Mouse (Mus musculus): Measurements from ENCODE around the gene Ppm1b. TPM values are rescaled to one million over a fixed set of nuclear protein-coding genes. Genes with fewer than 3 reads are reported as not detected.

Ppm1b gene
- polyA plus RNA-seq, 1 experiment from 2014 or later: 36.9 TPM

DNA sequence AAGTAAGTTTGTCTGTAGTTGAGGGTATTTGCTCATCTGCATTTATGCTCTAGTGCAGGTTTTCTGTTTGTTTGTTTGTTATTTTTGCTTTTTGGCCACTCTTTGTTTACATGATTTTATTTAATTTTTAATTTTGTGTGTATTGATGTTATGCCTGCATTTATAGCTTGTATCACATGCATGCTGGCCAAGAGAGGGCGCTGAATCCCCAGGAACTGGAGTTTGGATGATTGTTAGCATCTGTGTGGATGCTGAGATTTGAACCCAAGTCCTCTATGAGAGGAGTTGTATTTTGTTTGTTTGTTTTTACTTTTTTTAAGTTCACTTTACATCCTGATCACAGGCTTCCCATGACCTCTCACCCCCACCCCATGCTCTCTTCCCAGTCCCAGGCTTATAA lies 10.5 kb downstream of the Ppm1b start:
- no peaks in the 10 kb centered on the region for H3K9me3 ChIP-seq (ENCODE audit: control insufficient read depth, low read length)
- H3K9ac ChIP-seq (ENCODE audit: low read length): no peak overlapping the region
- TF ChIP-seq CTCF (IDR thresholded peaks at IDR 0.05; ENCODE audit: low read depth): peak; percentile 26; the same call in 1 of the 2 replicates
- no peak for TF ChIP-seq EP300 (optimal IDR thresholded peaks at IDR 0.05)
- DNase-seq (ENCODE audit: low spot score): no peak
- ATAC-seq (ENCODE audit: low FRiP score, low TSS enrichment): no peak
- H3K27me3 ChIP-seq (ENCODE audit: control insufficient read depth, insufficient read depth, low read length): no peaks in the 10 kb centered on the region
- H3K36me3 ChIP-seq (ENCODE audit: control insufficient read depth, insufficient read depth, low read length): no peaks in the 10 kb centered on the region
- no peak overlapping the region for H3K4me2 ChIP-seq (replicated peaks; ENCODE audit: low read depth)
- no peak overlapping the region for H3K4me3 ChIP-seq (ENCODE audit: low read depth, low read length)
- H3K4me1 ChIP-seq (replicated peaks; ENCODE audit: control insufficient read depth, insufficient read depth): no peaks in the 10 kb centered on the region
- whole genome bisulfite sequencing: 77% methylated on average over 1 of the region's 1 CpGs
- no peak overlapping the region for H3K27ac ChIP-seq (replicated peaks)

DNA sequence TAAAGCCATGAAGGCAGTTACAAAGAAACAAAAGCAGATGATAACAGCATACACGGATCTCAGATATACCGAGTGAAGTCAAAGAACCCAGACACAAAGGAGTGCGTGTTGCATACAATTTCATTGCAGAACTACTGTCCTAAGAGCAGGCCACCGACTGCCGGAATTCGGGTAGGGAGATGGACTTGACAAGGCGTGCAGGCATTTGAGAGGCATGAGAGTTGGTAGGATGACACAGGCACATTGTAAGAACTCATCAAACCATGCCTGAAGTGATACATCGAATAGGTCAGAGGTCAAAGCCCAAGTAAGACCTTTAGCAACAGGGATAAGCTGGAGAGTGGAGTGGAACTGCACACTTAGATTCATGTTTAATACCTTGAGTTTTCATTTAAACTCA lies 13.4 kb downstream of the Ppm1b start:
- Histone ChIP-seq H3K27me3 (ENCODE audit: control insufficient read depth, insufficient read depth, low read length) (no peaks in the 10 kb centered on the region), H3K4me1 (replicated peaks; ENCODE audit: control insufficient read depth, insufficient read depth) (no peaks in the 10 kb centered on the region), H3K9ac (ENCODE audit: low read length) (no peak overlapping the region), H3K36me3 (ENCODE audit: control insufficient read depth, insufficient read depth, low read length) (no peaks in the 10 kb centered on the region), H3K4me2 (replicated peaks; ENCODE audit: low read depth) (no peak overlapping the region), H3K4me3 (ENCODE audit: low read depth, low read length) (no peak overlapping the region), H3K27ac (replicated peaks) (no peak overlapping the region), H3K9me3 (ENCODE audit: control insufficient read depth, low read length) (no peaks in the 10 kb centered on the region)
- DNase-seq (ENCODE audit: low spot score): no peak
- no peak for ATAC-seq (ENCODE audit: low FRiP score, low TSS enrichment)
- TF ChIP-seq EP300 (optimal IDR thresholded peaks at IDR 0.05): no peak
- TF ChIP-seq CTCF (IDR thresholded peaks at IDR 0.05; ENCODE audit: low read depth): no peak
- WGBS: 74% methylated on average over 8 of the region's 8 CpGs

DNA sequence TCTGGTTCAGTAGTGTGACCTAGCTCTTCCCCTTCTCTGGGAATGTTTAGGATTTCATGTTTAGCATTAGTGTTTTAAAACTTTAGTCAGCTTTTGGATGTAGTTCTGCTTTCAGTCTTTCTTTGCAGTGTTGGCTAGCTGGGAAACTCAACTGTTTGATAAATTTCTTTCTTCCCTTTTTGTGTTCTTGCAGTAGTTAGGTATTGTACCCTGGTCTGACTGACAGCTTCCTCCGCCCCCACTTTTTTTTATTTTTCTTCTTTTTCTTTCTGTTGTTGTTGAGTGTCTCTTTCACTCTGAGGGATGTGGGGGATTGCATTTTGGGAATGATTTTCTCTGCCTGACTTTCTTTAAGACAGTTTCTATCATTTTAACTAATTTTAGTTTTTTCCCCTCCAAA lies 25.2 kb downstream of the Ppm1b start:
- H3K36me3 ChIP-seq (ENCODE audit: control insufficient read depth, insufficient read depth, low read length): no peaks in the 10 kb centered on the region
- H3K9ac ChIP-seq (ENCODE audit: low read length): no peak overlapping the region
- H3K9me3 ChIP-seq (ENCODE audit: control insufficient read depth, low read length): no peaks in the 10 kb centered on the region
- no peak overlapping the region for H3K27ac ChIP-seq (replicated peaks)
- H3K4me1 ChIP-seq (replicated peaks; ENCODE audit: control insufficient read depth, insufficient read depth): no peaks in the 10 kb centered on the region
- no peaks in the 10 kb centered on the region for H3K27me3 ChIP-seq (ENCODE audit: control insufficient read depth, insufficient read depth, low read length)
- no peak for ATAC-seq (ENCODE audit: low FRiP score, low TSS enrichment)
- TF ChIP-seq CTCF (IDR thresholded peaks at IDR 0.05; ENCODE audit: low read depth): no peak
- TF ChIP-seq EP300 (optimal IDR thresholded peaks at IDR 0.05): no peak
- no peak overlapping the region for H3K4me3 ChIP-seq (ENCODE audit: low read depth, low read length)
- DNase-seq (ENCODE audit: low spot score): no peak
- no peak overlapping the region for H3K4me2 ChIP-seq (replicated peaks; ENCODE audit: low read depth)
- WGBS: 86% methylated on average over 1 of the region's 1 CpGs

DNA sequence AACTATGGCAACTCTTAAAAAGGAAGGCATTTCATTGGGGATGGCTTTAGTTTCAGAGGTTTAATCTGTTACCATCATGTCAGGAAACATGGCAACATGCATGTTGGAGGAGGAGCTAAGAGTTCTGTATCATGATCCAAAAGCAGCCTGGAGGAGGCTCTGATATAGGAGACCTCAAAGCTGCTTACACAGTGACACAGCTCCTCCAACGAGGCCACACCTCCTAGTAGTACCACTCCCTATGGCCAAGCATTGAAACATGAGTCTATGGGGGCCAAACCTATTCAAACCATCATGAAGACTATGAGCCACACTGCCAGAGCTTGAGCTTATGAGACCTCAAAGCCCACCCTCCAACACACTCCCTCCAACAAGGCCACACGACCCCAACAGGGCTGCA lies 26.2 kb downstream of the Ppm1b start:
- 58% methylated on average over 2 of the region's 2 CpGs for WGBS

GRCm38 (mm10) chr17:84986368-84986767 lies 29.8 kb downstream of the Ppm1b start:
- TF ChIP-seq EP300 (optimal IDR thresholded peaks at IDR 0.05): no peak
- no peak for TF ChIP-seq CTCF (IDR thresholded peaks at IDR 0.05; ENCODE audit: low read depth)
- no peak overlapping the region for H3K9ac ChIP-seq (ENCODE audit: low read length)
- 53% methylated on average over 5 of the region's 5 CpGs for WGBS
- no peak overlapping the region for H3K4me2 ChIP-seq (replicated peaks; ENCODE audit: low read depth)
- no peaks in the 10 kb centered on the region for H3K36me3 ChIP-seq (ENCODE audit: control insufficient read depth, insufficient read depth, low read length)
- no peaks in the 10 kb centered on the region for H3K9me3 ChIP-seq (ENCODE audit: control insufficient read depth, low read length)
- ATAC-seq (ENCODE audit: low FRiP score, low TSS enrichment): no peak
- no peak overlapping the region for H3K27ac ChIP-seq (replicated peaks)
- no peak for DNase-seq (ENCODE audit: low spot score)
- H3K4me3 ChIP-seq (ENCODE audit: low read depth, low read length): no peak overlapping the region
- 0 out of 2 replicates have a peak, but pooled peaks cover 3% of the 10 kb centered on the region for H3K4me1 ChIP-seq (replicated peaks; ENCODE audit: control insufficient read depth, insufficient read depth)
- H3K27me3 ChIP-seq (ENCODE audit: control insufficient read depth, insufficient read depth, low read length): no peaks in the 10 kb centered on the region

More for the DNA sequence above, 26.2 kb downstream of the Ppm1b start:
- Histone ChIP-seq H3K4me2 (replicated peaks; ENCODE audit: low read depth) (no peak overlapping the region), H3K4me1 (replicated peaks; ENCODE audit: control insufficient read depth, insufficient read depth) (0 out of 2 replicates have a peak, but pooled peaks cover 2% of the 10 kb centered on the region), H3K27me3 (ENCODE audit: control insufficient read depth, insufficient read depth, low read length) (no peaks in the 10 kb centered on the region), H3K9me3 (ENCODE audit: control insufficient read depth, low read length) (no peaks in the 10 kb centered on the region), H3K27ac (replicated peaks) (no peak overlapping the region), H3K9ac (ENCODE audit: low read length) (no peak overlapping the region), H3K4me3 (ENCODE audit: low read depth, low read length) (no peak overlapping the region), H3K36me3 (ENCODE audit: control insufficient read depth, insufficient read depth, low read length) (no peaks in the 10 kb centered on the region)
- no peak for DNase-seq (ENCODE audit: low spot score)
- TF ChIP-seq EP300 (optimal IDR thresholded peaks at IDR 0.05): no peak
- TF ChIP-seq CTCF (IDR thresholded peaks at IDR 0.05; ENCODE audit: low read depth): no peak
- ATAC-seq (ENCODE audit: low FRiP score, low TSS enrichment): peak; percentile 35; the same call in 1 of the 2 replicates

DNA sequence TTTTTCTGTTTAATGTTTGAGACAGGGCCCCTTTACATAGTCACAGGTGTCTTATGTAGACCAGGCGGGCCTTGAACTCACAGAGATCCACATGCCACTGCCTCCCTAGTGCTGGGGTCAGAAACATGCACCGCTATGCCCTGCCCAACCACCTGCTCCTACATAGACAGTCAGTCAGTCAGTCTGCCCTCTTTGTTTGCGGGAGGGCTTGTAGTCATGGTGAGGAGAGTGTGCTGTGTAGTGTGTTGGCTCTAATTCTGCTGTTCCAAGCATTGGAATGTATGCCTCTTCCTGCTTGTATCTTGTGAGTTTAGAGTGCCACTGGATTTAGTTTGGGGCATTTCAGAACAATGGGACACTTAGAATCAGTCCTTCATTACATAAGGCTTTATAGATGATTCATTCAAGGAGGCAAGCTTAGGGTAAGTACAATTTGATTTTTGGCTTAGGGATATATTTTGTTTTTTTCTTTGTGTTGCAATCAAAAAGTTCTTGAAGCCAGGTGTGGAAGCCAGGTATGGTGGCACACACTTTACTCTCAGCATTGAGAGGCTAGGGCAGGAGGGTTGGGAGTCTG lies 31.4 kb downstream of the Ppm1b start:
- H3K27ac ChIP-seq (replicated peaks): no peak overlapping the region
- no peaks in the 10 kb centered on the region for H3K9me3 ChIP-seq (ENCODE audit: control insufficient read depth, low read length)
- H3K4me3 ChIP-seq (ENCODE audit: low read depth, low read length): no peak overlapping the region
- 0 out of 2 replicates have a peak, but pooled peaks cover 3% of the 10 kb centered on the region for H3K4me1 ChIP-seq (replicated peaks; ENCODE audit: control insufficient read depth, insufficient read depth)
- DNase-seq (ENCODE audit: low spot score) (no peak), ATAC-seq (ENCODE audit: low FRiP score, low TSS enrichment) (no peak)
- no peaks in the 10 kb centered on the region for H3K36me3 ChIP-seq (ENCODE audit: control insufficient read depth, insufficient read depth, low read length)
- H3K9ac ChIP-seq (ENCODE audit: low read length): no peak overlapping the region
- no peak overlapping the region for H3K4me2 ChIP-seq (replicated peaks; ENCODE audit: low read depth)
- H3K27me3 ChIP-seq (ENCODE audit: control insufficient read depth, insufficient read depth, low read length): no peaks in the 10 kb centered on the region
- TF ChIP-seq CTCF (IDR thresholded peaks at IDR 0.05; ENCODE audit: low read depth) (no peak), EP300 (optimal IDR thresholded peaks at IDR 0.05) (no peak)
- whole genome bisulfite sequencing: 68% methylated on average over 3 of the region's 3 CpGs
